Mouse (Mus musculus): ENCODE results near the gene Sorbs1.

The Sorbs1 gene

GRCm38 (mm10) chr19:40259485-40259884 lies 254.1 kb downstream of the Sorbs1 start:
- no peak for DNase-seq (ENCODE audit: low spot score)

GRCm38 (mm10) chr19:40257396-40257795 lies 256.2 kb downstream of the Sorbs1 start:
- no peak for DNase-seq (ENCODE audit: low spot score)

GRCm38 (mm10) chr19:40256376-40257050 lies 257.1 kb downstream of the Sorbs1 start:
- DNase-seq (ENCODE audit: low spot score): no peak

GRCm38 (mm10) chr19:40255561-40255960 lies 258.0 kb downstream of the Sorbs1 start:
- DNase-seq (ENCODE audit: low spot score): no peak

GRCm38 (mm10) chr19:40254741-40255140 lies 258.8 kb downstream of the Sorbs1 start:
- no peak for DNase-seq (ENCODE audit: low spot score)

- DNase-seq (ENCODE audit: low spot score): no peak
These were observed 259.8 kb downstream of the Sorbs1 start for GRCm38 (mm10) chr19:40253768-40254167.

GRCm38 (mm10) chr19:40251115-40251514 lies 262.5 kb downstream of the Sorbs1 start:
- DNase-seq (ENCODE audit: low spot score): no peak

GRCm38 (mm10) chr19:40249352-40249751 lies 264.2 kb downstream of the Sorbs1 start:
- no peak for DNase-seq (ENCODE audit: low spot score)

- DNase-seq (ENCODE audit: low spot score): no peak
These were observed 265.1 kb downstream of the Sorbs1 start for GRCm38 (mm10) chr19:40248476-40248875.

- DNase-seq (ENCODE audit: low spot score): no peak
These were observed 266.3 kb downstream of the Sorbs1 start for GRCm38 (mm10) chr19:40247268-40247666.

- DNase-seq (ENCODE audit: low spot score): no peak
These were observed 266.8 kb downstream of the Sorbs1 start for GRCm38 (mm10) chr19:40246646-40247267.

All from testis, postnatal 14 days (tissue).